Mouse (Mus musculus): ENCODE measurements around the gene Fnbp1.

GRCm38 (mm10) chr2:31092939-31093338, 48.9 kb downstream of the Fnbp1 start:
- TF ChIP-seq POLR2A (IDR thresholded peaks at IDR 0.05; ENCODE audit: borderline replicate concordance, extremely low read depth, insufficient read depth, insufficient read length, poor library complexity, severe bottlenecking) (no peak), CTCF (IDR thresholded peaks at IDR 0.05; ENCODE audit: borderline replicate concordance, extremely low read depth, insufficient read depth, insufficient read length) (no peak)

Measured in brain, embryonic 14.5 days (tissue).